Mouse (Mus musculus) liver, adult 2 months (tissue): Measurements from ENCODE around the gene Atg3. TPM values are rescaled to one million over a fixed set of nuclear protein-coding genes. Genes with fewer than 3 reads are reported as not detected.

Source experiments
- DNase-seq: peaks from one replicate; pipeline ENCODE4 v3.0.0-alpha.2; 2011; ENCODE audit warnings: low read depth, low spot score; ENCODE audit errors: extremely low read depth
- H3K27ac ChIP-seq: fragments of 200-500 bp; replicated peaks from 2 replicates; pipeline ENCODE4 v1.5.1; 2012; ENCODE audit warnings: low read depth, mild to moderate bottlenecking, control low read depth, inconsistent platforms, low read length; ENCODE audit not compliant: insufficient read depth
- H3K27me3 ChIP-seq: fragments of 200-500 bp; 2 replicates; pipeline ENCODE4 v1.6.1; 2012; ENCODE audit warnings: mild to moderate bottlenecking, moderate library complexity, low read length, inconsistent platforms; ENCODE audit not compliant: control insufficient read depth, insufficient read depth
- H3K36me3 ChIP-seq: fragments of 200-500 bp; 2 replicates; pipeline ENCODE4 v1.6.1; 2012; ENCODE audit warnings: low read length, inconsistent platforms; ENCODE audit not compliant: control insufficient read depth, insufficient read depth
- H3K4me1 ChIP-seq: fragments of 200-500 bp; 2 replicates; pipeline ENCODE4 v1.6.1; 2011; ENCODE audit warnings: low read length; ENCODE audit not compliant: control insufficient read depth, insufficient read depth
- H3K4me3 ChIP-seq: fragments of 200-500 bp; 2 replicates; pipeline ENCODE4 v1.5.1; 2011; ENCODE audit warnings: low read depth, mild to moderate bottlenecking, control low read depth, low read length, moderate library complexity; ENCODE audit not compliant: insufficient read depth
- H3K79me2 ChIP-seq: fragments of 200-500 bp; 2 replicates; pipeline ENCODE4 v1.6.1; 2012; ENCODE audit warnings: inconsistent platforms, mild to moderate bottlenecking, low read length, moderate library complexity; ENCODE audit not compliant: control insufficient read depth, insufficient read depth
- H3K9ac ChIP-seq: fragments of 200-500 bp; 2 replicates; pipeline ENCODE4 v1.6.1; 2012; ENCODE audit warnings: low read depth, mild to moderate bottlenecking, control low read depth, inconsistent platforms, low read length
- CTCF ChIP-seq: fragments of 200-500 bp; IDR thresholded peaks from 2 replicates; pipeline ENCODE4 v1.5.1; 2011; ENCODE audit warnings: low read depth, low read length, control low read depth
- POLR2A ChIP-seq: fragments of 200-500 bp; IDR thresholded peaks from 2 replicates; pipeline ENCODE4 v1.6.1; 2011; ENCODE audit warnings: low read length, control low read depth; ENCODE audit not compliant: insufficient read depth; ENCODE audit errors: extremely low read depth
- WGBS: fragments of 180-500 bp; shearing (Covaris S2); methylation state at CpG from one replicate; pipeline ENCODE4 v1.1.7; 2018; 5-methylcytosine and 5-hydroxymethylcytosine counted together
- polyA plus RNA-seq: library from polyadenylated mRNA; depleted of rRNA; stranded (reverse); fragments of >200 nt; gene quantifications from 2 replicates; pipeline ENCODE4 v1.2.3, GENCODE M21; 2012; rRNA removed
- total RNA-seq: library from RNA; depleted of rRNA; stranded (reverse); fragments of >200 nt; gene quantifications from 2 replicates; pipeline ENCODE4 v1.2.3, GENCODE M21; 2014; rRNA removed

Atg3 gene
- total and polyA plus RNA-seq, 2 experiments: 18.9 to 73.6 TPM

DNA sequence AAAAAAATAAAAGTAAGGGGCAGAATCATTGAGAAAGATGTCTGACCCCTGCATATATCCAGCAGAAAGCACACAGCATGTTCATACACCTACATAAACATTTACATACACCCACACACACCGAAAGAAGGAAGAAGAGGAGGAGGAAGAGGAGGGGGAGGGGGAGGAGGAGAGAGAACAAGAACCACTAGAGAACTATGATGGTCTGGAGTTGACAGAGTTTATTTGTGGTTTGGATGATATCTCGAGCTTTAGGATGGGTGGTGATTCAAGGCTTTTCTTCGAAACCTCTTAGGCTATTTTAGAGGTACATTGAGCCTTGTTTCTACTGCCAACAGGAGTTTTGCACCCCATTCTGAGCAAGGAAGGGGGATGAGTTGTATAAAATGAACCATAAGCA lies 64.2 kb downstream of the Atg3 start:
- Histone ChIP-seq H3K79me2 (no peaks in the 10 kb centered on the region), H3K36me3 (no peaks in the 10 kb centered on the region), H3K27ac (no peak overlapping the region), H3K9ac (no peak overlapping the region), H3K4me1 (no peaks in the 10 kb centered on the region), H3K27me3 (no peaks in the 10 kb centered on the region), H3K4me3 (no peak overlapping the region)
- TF ChIP-seq CTCF: no peak
- TF ChIP-seq POLR2A: no peak
- DNase-seq: no peak
- 69% methylated on average over 3 of the region's 3 CpGs for WGBS

- Histone ChIP-seq H3K27ac (no peak within 1 kb of the TSS), H3K27me3 (no peaks in the 10 kb centered on the region), H3K79me2 (no peaks in the 10 kb centered on the region), H3K36me3 (no peaks in the 10 kb centered on the region), H3K4me3 (no peak within 1 kb of the TSS), H3K4me1 (no peaks in the 10 kb centered on the region), H3K9ac (no peak within 1 kb of the TSS)
- 55% methylated on average over 10 of the region's 10 CpGs for WGBS
- DNase-seq: no peak
- TF ChIP-seq POLR2A (no peak), CTCF (no peak)
Measured at GRCm38 (mm10) chr16:45223648-45224388, 65.2 kb downstream of the Atg3 start, which contains the start of gene Btla. Gene Btla, plus strand, starts transcription at chr16:45224315.

- Histone ChIP-seq H3K4me1 (no peaks in the 10 kb centered on the region), H3K4me3 (no peak overlapping the region), H3K36me3 (no peaks in the 10 kb centered on the region), H3K9ac (no peak overlapping the region), H3K27ac (no peak overlapping the region), H3K79me2 (no peaks in the 10 kb centered on the region), H3K27me3 (no peaks in the 10 kb centered on the region)
- TF ChIP-seq POLR2A (no peak), CTCF (no peak)
- 69% methylated on average over 4 of the region's 4 CpGs for whole genome bisulfite sequencing
- DNase-seq: no peak
Measured at GRCm38 (mm10) chr16:45224431-45225008, 65.9 kb downstream of the Atg3 start.

DNA sequence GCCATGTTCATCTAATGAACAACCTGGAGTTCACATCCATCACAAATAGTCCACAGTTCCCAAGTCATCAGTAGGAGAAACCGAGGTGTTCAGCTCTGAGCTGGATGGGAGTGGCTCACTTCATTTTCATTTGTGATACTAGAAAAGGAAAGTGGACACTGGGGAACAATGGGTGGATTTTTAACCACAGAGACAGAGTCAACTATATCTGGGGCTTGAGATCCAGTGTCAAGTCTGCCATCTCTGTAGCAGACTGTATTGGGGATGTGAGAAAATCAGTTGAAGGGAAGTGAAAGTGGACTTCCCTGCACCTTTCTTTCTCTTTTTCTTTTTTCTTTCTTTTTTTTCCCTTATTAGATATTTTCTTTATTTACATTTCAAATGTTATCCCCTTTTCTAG lies 68.4 kb downstream of the Atg3 start:
- Histone ChIP-seq H3K27me3 (no peaks in the 10 kb centered on the region), H3K79me2 (no peaks in the 10 kb centered on the region), H3K36me3 (no peaks in the 10 kb centered on the region), H3K27ac (no peak overlapping the region), H3K4me3 (no peak overlapping the region), H3K4me1 (no peaks in the 10 kb centered on the region), H3K9ac (no peak overlapping the region)
- no peak for TF ChIP-seq POLR2A
- TF ChIP-seq CTCF: no peak
- no peak for DNase-seq
- WGBS: 80% methylated on average over 1 of the region's 1 CpGs

DNA sequence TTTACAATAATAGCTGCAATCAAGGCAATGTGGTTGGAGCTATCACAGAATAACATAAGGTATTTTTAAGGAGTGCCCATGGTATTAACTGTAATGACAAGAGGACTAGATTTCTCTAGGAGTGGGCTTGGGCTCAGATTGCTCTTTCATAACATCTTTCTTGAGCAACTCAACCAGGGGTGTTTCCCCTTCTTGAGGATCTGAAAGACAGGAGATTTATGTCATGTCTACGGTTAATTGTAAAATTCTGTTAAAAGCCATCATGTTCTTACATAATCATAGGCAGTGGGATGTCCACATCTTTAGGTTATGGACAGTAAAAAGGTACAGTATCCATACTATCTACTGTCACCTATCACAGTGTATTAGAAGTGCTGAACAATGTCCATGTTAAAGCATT lies 72.7 kb downstream of the Atg3 start:
- no peaks in the 10 kb centered on the region for H3K27me3 ChIP-seq
- TF ChIP-seq CTCF: no peak
- no peak for TF ChIP-seq POLR2A

DNA sequence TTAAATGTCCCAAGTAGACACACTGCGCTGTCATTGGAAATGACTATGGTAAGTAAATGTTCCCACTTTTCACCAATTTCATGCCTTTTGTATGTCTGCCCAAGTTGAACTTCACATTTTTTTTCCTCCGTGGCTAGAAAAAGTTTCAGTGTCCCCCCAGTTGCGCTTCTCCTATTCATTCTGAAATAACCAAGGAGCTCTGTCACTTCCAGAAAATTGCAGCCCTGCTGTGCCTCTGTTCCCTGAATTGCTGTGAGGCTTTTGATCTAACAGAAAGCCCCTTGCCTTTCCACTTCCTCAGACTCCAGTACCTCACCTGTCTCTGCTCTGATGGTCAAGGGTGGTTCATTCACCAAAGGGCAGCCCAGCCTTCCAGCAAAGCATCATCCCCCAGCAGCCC lies 74.4 kb downstream of the Atg3 start:
- H3K4me1 ChIP-seq: no peaks in the 10 kb centered on the region
- no peak overlapping the region for H3K9ac ChIP-seq
- H3K36me3 ChIP-seq: no peaks in the 10 kb centered on the region
- H3K27me3 ChIP-seq: no peaks in the 10 kb centered on the region
- H3K27ac ChIP-seq: no peak overlapping the region
- WGBS: 82% methylated on average over 3 of the region's 3 CpGs
- TF ChIP-seq CTCF (no peak), POLR2A (no peak)
- no peaks in the 10 kb centered on the region for H3K79me2 ChIP-seq
- no peak overlapping the region for H3K4me3 ChIP-seq
- no peak for DNase-seq

More for the DNA sequence above, 72.7 kb downstream of the Atg3 start:
- WGBS: 82% methylated on average over 1 of the region's 1 CpGs
- no peaks in the 10 kb centered on the region for H3K36me3 ChIP-seq
- no peaks in the 10 kb centered on the region for H3K79me2 ChIP-seq
- H3K4me1 ChIP-seq: no peaks in the 10 kb centered on the region
- H3K9ac ChIP-seq: no peak overlapping the region
- no peak for DNase-seq
- H3K4me3 ChIP-seq: no peak overlapping the region
- H3K27ac ChIP-seq: no peak overlapping the region

Other genes with a start within 250 kb of the Atg3 start
- gene Cd200r3, start 215.1 kb upstream of the Atg3 start, total RNA-seq: 0.18 and 0.27 TPM in 2 replicates
- not detected in 2 replicates for gene Cd200r3, start 215.1 kb upstream of the Atg3 start, polyA plus RNA-seq
- gene Ccdc80, start 65.4 kb upstream of the Atg3 start, total RNA-seq: 8.2 and 9.3 TPM in 2 replicates
- 3.6 and 4.5 TPM in 2 replicates for gene Ccdc80, start 65.4 kb upstream of the Atg3 start, polyA plus RNA-seq
- 13.2 and 16.0 TPM in 2 replicates for gene Slc35a5, start 79 bp upstream of the Atg3 start, total RNA-seq
- gene Slc35a5, start 79 bp upstream of the Atg3 start, polyA plus RNA-seq: 9.5 and 10.1 TPM in 2 replicates
- gene Btla, start 65.5 kb downstream of the Atg3 start, total RNA-seq: 0.92 and 2.1 TPM in 2 replicates
- gene Btla, start 65.5 kb downstream of the Atg3 start, polyA plus RNA-seq: 0.16 and 0.31 TPM in 2 replicates